Mouse (Mus musculus) common myeloid progenitor, adult 5-6 weeks (primary cell): ENCODE measurements at regions not wholly inside any gene's neighbourhood (a gene's known extent, or its start where the extent isn't known, plus 50 kb on each side); places are given as distances from the start of the nearest gene placed in this dataset.

ENCODE experiments used
- ATAC-seq: replicated peaks from 2 replicates; pipeline ENCODE4 v1.8.0; 2016; ENCODE audit warnings: low read depth, mild to moderate bottlenecking, moderate TSS enrichment, inconsistent platforms; ENCODE audit not compliant: poor library complexity, severe bottlenecking

GRCm38 (mm10) chr7:83074399-83074970 is 207.4 kb downstream of the Mex3b start:
- ATAC-seq, result no peak

GRCm38 (mm10) chr7:83075159-83075952 is 208.2 kb downstream of the Mex3b start:
- peak; percentile 93 for ATAC-seq

GRCm38 (mm10) chr7:83077035-83077918 is 210.1 kb downstream of the Mex3b start:
- no peak for ATAC-seq

GRCm38 (mm10) chr7:83077919-83078265 is 210.8 kb downstream of the Mex3b start:
- ATAC-seq, result no peak

- no peak for ATAC-seq
Measured at GRCm38 (mm10) chr7:83078695-83079094, 211.6 kb downstream of the Mex3b start.

- ATAC-seq, result peak; percentile 12; the same call in 1 of the 2 replicates
Measured at GRCm38 (mm10) chr7:83079842-83080241, 212.7 kb downstream of the Mex3b start.

GRCm38 (mm10) chr7:83084496-83085082 is 217.5 kb downstream of the Mex3b start:
- ATAC-seq, result 0 out of 2 replicates have a peak, but pooled peaks have one; percentile 7

- ATAC-seq, result no peak
Measured at GRCm38 (mm10) chr7:83085547-83086158, 218.5 kb downstream of the Mex3b start.

GRCm38 (mm10) chr7:83087408-83087807 is 220.3 kb downstream of the Mex3b start:
- ATAC-seq, result peak; percentile 59

- no peak for ATAC-seq
Measured at GRCm38 (mm10) chr7:83088125-83088524, 221.0 kb downstream of the Mex3b start.

GRCm38 (mm10) chr7:83089330-83089982 is 222.3 kb downstream of the Mex3b start:
- ATAC-seq, result 0 out of 2 replicates have a peak, but pooled peaks have one; percentile 33

- ATAC-seq, result peak; percentile 71
Measured at GRCm38 (mm10) chr7:83093923-83094355, 226.8 kb downstream of the Mex3b start.

GRCm38 (mm10) chr7:83094899-83095298 is 227.8 kb downstream of the Mex3b start:
- no peak for ATAC-seq

- no peak for ATAC-seq
Measured at GRCm38 (mm10) chr7:83095593-83095992, 228.5 kb downstream of the Mex3b start.

GRCm38 (mm10) chr7:83104426-83104825 is 237.3 kb downstream of the Mex3b start:
- no peak for ATAC-seq

- no peak for ATAC-seq
Measured at GRCm38 (mm10) chr7:83105672-83106071, 238.5 kb downstream of the Mex3b start.

- no peak for ATAC-seq
Measured at GRCm38 (mm10) chr7:83111217-83111823, 244.2 kb downstream of the Mex3b start.

- ATAC-seq, result peak; percentile 47; the same call in 1 of the 2 replicates
Measured at GRCm38 (mm10) chr7:83116487-83116886, 249.4 kb downstream of the Mex3b start.

GRCm38 (mm10) chr7:83117065-83117464 is 249.9 kb downstream of the Mex3b start:
- ATAC-seq, result 0 out of 2 replicates have a peak, but pooled peaks have one; percentile 36
